Mouse (Mus musculus): ENCODE data around the gene Tbkbp1.

DNA sequence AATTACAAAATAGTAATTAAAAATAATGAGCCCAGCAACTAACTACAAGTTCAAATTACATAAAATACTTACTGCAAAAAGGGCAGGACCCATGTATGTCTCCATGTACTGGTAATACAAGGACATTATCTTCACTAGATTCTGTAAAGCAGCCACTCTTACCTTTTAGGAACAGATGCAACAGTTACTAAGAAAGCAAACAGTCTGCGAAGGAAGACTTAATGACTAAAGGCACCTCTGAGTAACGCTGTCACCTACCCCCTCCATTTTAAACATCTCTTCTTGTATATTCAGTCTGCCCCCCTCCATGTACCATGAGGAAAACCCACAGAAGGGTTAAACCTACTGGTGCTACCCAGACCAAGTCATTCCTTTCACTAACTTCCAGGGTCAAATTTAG, 26.9 kb upstream of the Tbkbp1 start:
- TF ChIP-seq CTCF (IDR thresholded peaks at IDR 0.05; ENCODE audit: low read depth) (no peak), EP300 (IDR thresholded peaks at IDR 0.05; ENCODE audit: low read depth) (no peak)

All from liver, embryonic 14.5 days (tissue).